Mouse (Mus musculus) liver, adult 2 months (tissue): ENCODE results near the gene Prrg3. TPM values are rescaled to one million over a fixed set of nuclear protein-coding genes. Genes with fewer than 3 reads are reported as not detected.
"Not testable (repeated sequence)": the region's sequence is repeated elsewhere in the genome, so short reads cannot be mapped to it uniquely, and the experiment has no call there.

Source experiments
- DNase-seq: peaks from one replicate; pipeline ENCODE4 v3.0.0-alpha.2; 2011; ENCODE audit warnings: low read depth, low spot score; ENCODE audit errors: extremely low read depth
- H3K27ac ChIP-seq: fragments of 200-500 bp; replicated peaks from 2 replicates; pipeline ENCODE4 v1.5.1; 2012; ENCODE audit warnings: low read depth, mild to moderate bottlenecking, control low read depth, inconsistent platforms, low read length; ENCODE audit not compliant: insufficient read depth
- H3K27me3 ChIP-seq: fragments of 200-500 bp; 2 replicates; pipeline ENCODE4 v1.6.1; 2012; ENCODE audit warnings: mild to moderate bottlenecking, moderate library complexity, low read length, inconsistent platforms; ENCODE audit not compliant: control insufficient read depth, insufficient read depth
- H3K36me3 ChIP-seq: fragments of 200-500 bp; 2 replicates; pipeline ENCODE4 v1.6.1; 2012; ENCODE audit warnings: low read length, inconsistent platforms; ENCODE audit not compliant: control insufficient read depth, insufficient read depth
- H3K4me1 ChIP-seq: fragments of 200-500 bp; 2 replicates; pipeline ENCODE4 v1.6.1; 2011; ENCODE audit warnings: low read length; ENCODE audit not compliant: control insufficient read depth, insufficient read depth
- H3K4me3 ChIP-seq: fragments of 200-500 bp; 2 replicates; pipeline ENCODE4 v1.5.1; 2011; ENCODE audit warnings: low read depth, mild to moderate bottlenecking, control low read depth, low read length, moderate library complexity; ENCODE audit not compliant: insufficient read depth
- H3K79me2 ChIP-seq: fragments of 200-500 bp; 2 replicates; pipeline ENCODE4 v1.6.1; 2012; ENCODE audit warnings: inconsistent platforms, mild to moderate bottlenecking, low read length, moderate library complexity; ENCODE audit not compliant: control insufficient read depth, insufficient read depth
- H3K9ac ChIP-seq: fragments of 200-500 bp; 2 replicates; pipeline ENCODE4 v1.6.1; 2012; ENCODE audit warnings: low read depth, mild to moderate bottlenecking, control low read depth, inconsistent platforms, low read length
- CTCF ChIP-seq: fragments of 200-500 bp; IDR thresholded peaks from 2 replicates; pipeline ENCODE4 v1.5.1; 2011; ENCODE audit warnings: low read depth, low read length, control low read depth
- POLR2A ChIP-seq: fragments of 200-500 bp; IDR thresholded peaks from 2 replicates; pipeline ENCODE4 v1.6.1; 2011; ENCODE audit warnings: low read length, control low read depth; ENCODE audit not compliant: insufficient read depth; ENCODE audit errors: extremely low read depth
- WGBS: fragments of 180-500 bp; shearing (Covaris S2); methylation state at CpG from one replicate; pipeline ENCODE4 v1.1.7; 2018; 5-methylcytosine and 5-hydroxymethylcytosine counted together
- polyA plus RNA-seq: library from polyadenylated mRNA; depleted of rRNA; stranded (reverse); fragments of >200 nt; gene quantifications from 2 replicates; pipeline ENCODE4 v1.2.3, GENCODE M21; 2012
- total RNA-seq: library from RNA; depleted of rRNA; stranded (reverse); fragments of >200 nt; gene quantifications from 2 replicates; pipeline ENCODE4 v1.2.3, GENCODE M21; 2014

Prrg3 gene
- total and polyA plus RNA-seq, 2 experiments: 0.18 to 0.24 TPM

GRCm38 (mm10) chrX:71971325-71971724 lies 8.9 kb downstream of the Prrg3 start:
- DNase-seq: no peak

GRCm38 (mm10) chrX:71972686-71973085 lies 10.3 kb downstream of the Prrg3 start, which contains the start of gene Fate1:
Gene Fate1 (plus strand): TSS chrX:71972986.
- TF ChIP-seq POLR2A: no peak
- no peak for TF ChIP-seq CTCF
- Histone ChIP-seq H3K9ac (no peak within 1 kb of the TSS), H3K79me2 (no peaks in the 10 kb centered on the region), H3K4me1 (no peaks in the 10 kb centered on the region), H3K27ac (no peak within 1 kb of the TSS), H3K27me3 (no peaks in the 10 kb centered on the region), H3K36me3 (no peaks in the 10 kb centered on the region), H3K4me3 (no peak within 1 kb of the TSS)
- no peak for DNase-seq
- 47% methylated on average over 2 of the region's 2 CpGs for WGBS

More at GRCm38 (mm10) chrX:71971325-71971724, 8.9 kb downstream of the Prrg3 start:
- 68% methylated on average over 5 of the region's 5 CpGs for WGBS
- Histone ChIP-seq H3K79me2 (no peaks in the 10 kb centered on the region), H3K4me3 (no peak overlapping the region), H3K9ac (no peak overlapping the region), H3K27me3 (no peaks in the 10 kb centered on the region), H3K27ac (no peak overlapping the region), H3K36me3 (no peaks in the 10 kb centered on the region), H3K4me1 (no peaks in the 10 kb centered on the region)
- TF ChIP-seq POLR2A (no peak), CTCF (no peak)

- not testable (repeated sequence) for H3K27me3 ChIP-seq, H3K9ac ChIP-seq, H3K4me3 ChIP-seq, DNase-seq, H3K4me1 ChIP-seq, H3K79me2 ChIP-seq, H3K36me3 ChIP-seq, H3K27ac ChIP-seq
Measured at GRCm38 (mm10) chrX:71977681-71978080, 15.3 kb downstream of the Prrg3 start.

GRCm38 (mm10) chrX:71980443-71980842 lies 18.0 kb downstream of the Prrg3 start:
- H3K79me2 ChIP-seq: no peaks in the 10 kb centered on the region
- no peak overlapping the region for H3K9ac ChIP-seq
- peak; percentile 15 for DNase-seq
- H3K4me1 ChIP-seq: no peaks in the 10 kb centered on the region
- H3K27me3 ChIP-seq: no peaks in the 10 kb centered on the region
- no peak overlapping the region for H3K27ac ChIP-seq
- H3K36me3 ChIP-seq: no peaks in the 10 kb centered on the region
- TF ChIP-seq CTCF (no peak), POLR2A (no peak)
- H3K4me3 ChIP-seq: no peak overlapping the region
- 40% methylated on average over 3 of the region's 3 CpGs for WGBS

- H3K36me3 ChIP-seq: no peaks in the 10 kb centered on the region
- H3K79me2 ChIP-seq: no peaks in the 10 kb centered on the region
- WGBS: 88% methylated on average over 2 of the region's 2 CpGs
- TF ChIP-seq CTCF (no peak), POLR2A (no peak)
- no peak for DNase-seq
- H3K4me1 ChIP-seq: no peaks in the 10 kb centered on the region
- no peak overlapping the region for H3K4me3 ChIP-seq
- H3K9ac ChIP-seq: no peak overlapping the region
- no peaks in the 10 kb centered on the region for H3K27me3 ChIP-seq
- no peak overlapping the region for H3K27ac ChIP-seq
Measured at GRCm38 (mm10) chrX:71981322-71981721, 18.9 kb downstream of the Prrg3 start.

- 67% methylated on average over 2 of the region's 2 CpGs for WGBS
- H3K4me1 ChIP-seq: no peaks in the 10 kb centered on the region
- no peak for DNase-seq
- no peak overlapping the region for H3K27ac ChIP-seq
- no peaks in the 10 kb centered on the region for H3K79me2 ChIP-seq
- no peak for TF ChIP-seq POLR2A
- no peak for TF ChIP-seq CTCF
- no peaks in the 10 kb centered on the region for H3K36me3 ChIP-seq
- H3K9ac ChIP-seq: no peak overlapping the region
- no peaks in the 10 kb centered on the region for H3K27me3 ChIP-seq
- H3K4me3 ChIP-seq: no peak overlapping the region
Measured at GRCm38 (mm10) chrX:71983205-71983604, 20.8 kb downstream of the Prrg3 start.
